Mouse (Mus musculus): Measurements from ENCODE around the gene Gadd45b. TPM values are rescaled to one million over a fixed set of nuclear protein-coding genes. Genes with fewer than 3 reads are reported as not detected.

The Gadd45b gene
- polyA plus RNA-seq, 1 experiment: 29.9 TPM

- DNase-seq (ENCODE audit: low spot score): no peak
These were observed 20.3 kb upstream of the Gadd45b start for GRCm38 (mm10) chr10:80909375-80910162.

GRCm38 (mm10) chr10:80911354-80911753 lies 18.5 kb upstream of the Gadd45b start:
- no peak for DNase-seq (ENCODE audit: low spot score)

GRCm38 (mm10) chr10:80911891-80912290 lies 18.0 kb upstream of the Gadd45b start:
- no peak for DNase-seq (ENCODE audit: low spot score)

- DNase-seq (ENCODE audit: low spot score): no peak
These were observed 16.4 kb upstream of the Gadd45b start for GRCm38 (mm10) chr10:80913364-80914011.

- no peak for DNase-seq (ENCODE audit: low spot score)
These were observed 15.6 kb upstream of the Gadd45b start for GRCm38 (mm10) chr10:80914253-80914656.

GRCm38 (mm10) chr10:80915260-80915659 lies 14.6 kb upstream of the Gadd45b start:
- DNase-seq (ENCODE audit: low spot score): no peak

- DNase-seq (ENCODE audit: low spot score): no peak
These were observed 14.1 kb upstream of the Gadd45b start for GRCm38 (mm10) chr10:80915736-80916135.

GRCm38 (mm10) chr10:80917336-80917778 lies 12.5 kb upstream of the Gadd45b start:
- DNase-seq (ENCODE audit: low spot score): no peak

- DNase-seq (ENCODE audit: low spot score): no peak
These were observed 12.0 kb upstream of the Gadd45b start, which contains the start of gene Lmnb2 for GRCm38 (mm10) chr10:80917779-80918434. TSS of gene Lmnb2 (minus strand) at chr10:80918245.

- DNase-seq (ENCODE audit: low spot score): no peak
These were observed 8.0 kb upstream of the Gadd45b start for GRCm38 (mm10) chr10:80921923-80922322.

- no peak for DNase-seq (ENCODE audit: low spot score)
These were observed 4.4 kb upstream of the Gadd45b start for GRCm38 (mm10) chr10:80925472-80925871.

- peak; percentile 83 for DNase-seq (ENCODE audit: low spot score)
These were observed 1.1 kb upstream of the Gadd45b start for GRCm38 (mm10) chr10:80928586-80929298.

GRCm38 (mm10) chr10:80930361-80931152 lies 684 bp downstream of the Gadd45b start:
- no peak for DNase-seq (ENCODE audit: low spot score)

- DNase-seq (ENCODE audit: low spot score): no peak
These were observed 1.3 kb downstream of the Gadd45b start for GRCm38 (mm10) chr10:80931153-80931671.

GRCm38 (mm10) chr10:80931695-80932094 lies 1.8 kb downstream of the Gadd45b start:
- DNase-seq (ENCODE audit: low spot score): no peak

- DNase-seq (ENCODE audit: low spot score): no peak
These were observed 2.3 kb downstream of the Gadd45b start for GRCm38 (mm10) chr10:80932206-80932605.

- DNase-seq (ENCODE audit: low spot score): no peak
These were observed 3.0 kb downstream of the Gadd45b start for GRCm38 (mm10) chr10:80932700-80933420.

- DNase-seq (ENCODE audit: low spot score): no peak
These were observed 3.6 kb downstream of the Gadd45b start for GRCm38 (mm10) chr10:80933421-80933979.

GRCm38 (mm10) chr10:80934136-80934985 lies 4.5 kb downstream of the Gadd45b start:
- DNase-seq (ENCODE audit: low spot score): no peak
